Mouse (Mus musculus) CH12.LX (cell line): ENCODE results near the gene Isoc2a. TPM values are rescaled to one million over a fixed set of nuclear protein-coding genes. Genes with fewer than 3 reads are reported as not detected.

Experiments used
- DNase-seq: peaks from one replicate; pipeline ENCODE4 v3.0.0-alpha.2; 2013; ENCODE audit errors: extremely low read depth
- H3K27ac ChIP-seq: 2 replicates; pipeline ENCODE4 v1.5.1; 2012; ENCODE audit warnings: low read depth, mild to moderate bottlenecking, control low read depth, moderate library complexity; ENCODE audit not compliant: insufficient read depth
- H3K27me3 ChIP-seq: replicated peaks from 2 replicates; pipeline ENCODE3; 2012; ENCODE audit warnings: inconsistent platforms
- H3K36me3 ChIP-seq, 2 experiments: replicated peaks in 1 of 2; 2 replicates each; pipeline versions ENCODE3 to v1.6.1; 2012; ENCODE audit warnings: inconsistent platforms in 1 of 2, low read length in 1 of 2, mild to moderate bottlenecking in 1 of 2, mixed read lengths in 1 of 2, moderate library complexity in 1 of 2; ENCODE audit not compliant: control insufficient read depth in 1 of 2, insufficient read depth in 1 of 2
- H3K4me1 ChIP-seq, 2 experiments: 2 replicates each; pipeline ENCODE4 v1.6.1; 2012; ENCODE audit warnings: inconsistent platforms in 1 of 2, moderate library complexity in 1 of 2; ENCODE audit not compliant: insufficient read depth in 2 of 2, control insufficient read depth in 1 of 2
- H3K4me2 ChIP-seq: 2 replicates; pipeline ENCODE4 v1.6.1; 2012; ENCODE audit warnings: low read depth, mild to moderate bottlenecking, control low read depth; ENCODE audit not compliant: poor library complexity, insufficient read depth, severe bottlenecking
- H3K4me3 ChIP-seq, 3 experiments: fragments of 150-350 bp in 1 of 3; sonication (generic) in 1 of 3; replicated peaks in 1 of 3; 2 replicates each; pipeline versions ENCODE3 to v1.5.1; 2011 to 2012; ENCODE audit warnings: low read depth in 2 of 3, low read length in 2 of 3, mild to moderate bottlenecking in 2 of 3, moderate library complexity in 2 of 3, control low read depth in 1 of 3, improper control_type of control experiment in 1 of 3, inconsistent platforms in 1 of 3, mixed read lengths in 1 of 3; ENCODE audit not compliant: poor library complexity in 1 of 3
- H3K79me2 ChIP-seq: replicated peaks from 2 replicates; pipeline ENCODE4 v1.6.1; 2012; ENCODE audit warnings: mild to moderate bottlenecking, moderate library complexity; ENCODE audit not compliant: control insufficient read depth, poor library complexity, insufficient read depth, severe bottlenecking; ENCODE audit errors: extremely low read depth
- H3K9ac ChIP-seq: 2 replicates; pipeline ENCODE4 v1.6.1; 2012; ENCODE audit warnings: low read depth, mild to moderate bottlenecking, control low read depth, moderate library complexity; ENCODE audit not compliant: insufficient read depth
- H3K9me3 ChIP-seq: replicated peaks from 2 replicates; pipeline ENCODE3; 2012; ENCODE audit warnings: low read length, inconsistent platforms, mixed read lengths
- BHLHE40 ChIP-seq: IDR thresholded peaks from 2 replicates; pipeline ENCODE4 v1.6.1; 2011; ENCODE audit warnings: mild to moderate bottlenecking, low read depth, low read length, improper control_type of control experiment
- CHD1 ChIP-seq: IDR thresholded peaks from 2 replicates; pipeline ENCODE4 v1.6.1; 2012; ENCODE audit warnings: low read depth, low read length, improper control_type of control experiment, inconsistent platforms
- CHD2 ChIP-seq: IDR thresholded peaks from 2 replicates; pipeline ENCODE4 v1.6.1; 2011; ENCODE audit warnings: low read length, improper control_type of control experiment
- CTCF ChIP-seq, 2 experiments: IDR thresholded peaks in 1 of 2; conservative IDR thresholded peaks in 1 of 2; 2 replicates each; pipeline ENCODE4 v1.5.1; 2011 to 2012; ENCODE audit warnings: low read depth in 2 of 2, low read length in 2 of 2, improper control_type of control experiment in 1 of 2, inconsistent platforms in 1 of 2, mild to moderate bottlenecking in 1 of 2, moderate library complexity in 1 of 2
- ELF1 ChIP-seq: IDR thresholded peaks from 2 replicates; pipeline ENCODE4 v1.6.1; 2014; ENCODE audit warnings: low read depth, mild to moderate bottlenecking, inconsistent platforms, low read length, improper control_type of control experiment
- GABPA ChIP-seq: IDR thresholded peaks from 2 replicates; pipeline ENCODE4 v1.6.1; 2012; ENCODE audit warnings: low read depth, low read length, improper control_type of control experiment, inconsistent platforms; ENCODE audit not compliant: insufficient replicate concordance
- IRF4 ChIP-seq: IDR thresholded peaks from 2 replicates; pipeline ENCODE4 v1.6.1; 2014; ENCODE audit warnings: low read depth, mild to moderate bottlenecking, inconsistent platforms, low read length, improper control_type of control experiment
- JUND ChIP-seq: conservative IDR thresholded peaks from 2 replicates; pipeline ENCODE4 v1.6.1; 2011; ENCODE audit warnings: low read depth, low read length, improper control_type of control experiment
- MAX ChIP-seq: IDR thresholded peaks from 2 replicates; pipeline ENCODE4 v1.6.1; 2011; ENCODE audit warnings: low read length, improper control_type of control experiment
- MXI1 ChIP-seq: IDR thresholded peaks from 2 replicates; pipeline ENCODE4 v1.6.1; 2011; ENCODE audit warnings: mild to moderate bottlenecking, low read depth, low read length, improper control_type of control experiment
- MYC ChIP-seq: IDR thresholded peaks from 2 replicates; pipeline ENCODE4 v1.6.1; 2011; ENCODE audit warnings: low read depth, mild to moderate bottlenecking, improper control_type of control experiment, low read length
- NELFE ChIP-seq: IDR thresholded peaks from 2 replicates; pipeline ENCODE4 v1.6.1; 2011; ENCODE audit warnings: low read depth, low read length, improper control_type of control experiment
- POLR2A ChIP-seq: IDR thresholded peaks from 2 replicates; pipeline ENCODE4 v1.6.1; 2011; ENCODE audit warnings: low read depth, mild to moderate bottlenecking, improper control_type of control experiment, low read length
- POLR2AphosphoS2 ChIP-seq: IDR thresholded peaks from 2 replicates; pipeline ENCODE4 v1.6.1; 2011; ENCODE audit warnings: low read depth, low read length, improper control_type of control experiment
- RAD21 ChIP-seq: IDR thresholded peaks from 2 replicates; pipeline ENCODE4 v1.6.1; 2011; ENCODE audit warnings: low read depth, mild to moderate bottlenecking, low read length, improper control_type of control experiment, moderate library complexity
- SIN3A ChIP-seq: IDR thresholded peaks from 2 replicates; pipeline ENCODE4 v1.6.1; 2012; ENCODE audit warnings: low read length, improper control_type of control experiment, inconsistent platforms
- SMC3 ChIP-seq: IDR thresholded peaks from 2 replicates; pipeline ENCODE4 v1.6.1; 2011; ENCODE audit warnings: low read depth, low read length, improper control_type of control experiment
- TCF12 ChIP-seq: IDR thresholded peaks from 2 replicates; pipeline ENCODE4 v1.6.1; 2014; ENCODE audit warnings: low read depth, mild to moderate bottlenecking, inconsistent platforms, low read length, improper control_type of control experiment
- UBTF ChIP-seq: IDR thresholded peaks from 2 replicates; pipeline ENCODE4 v1.6.1; 2012; ENCODE audit warnings: low read depth, mild to moderate bottlenecking, inconsistent platforms, low read length, improper control_type of control experiment, moderate library complexity
- USF2 ChIP-seq: conservative IDR thresholded peaks from 2 replicates; pipeline ENCODE4 v1.6.1; 2011; ENCODE audit warnings: low read depth, low read length, improper control_type of control experiment
- ZC3H11A ChIP-seq: IDR thresholded peaks from 2 replicates; pipeline ENCODE4 v1.6.1; 2012; ENCODE audit warnings: low read depth, mild to moderate bottlenecking, inconsistent platforms, low read length, improper control_type of control experiment
- dilution Hi-C: fragments of 300-500 bp; cut with MboI; formaldehyde crosslinking; loops from 2 replicates; pipeline ENCODE4 v1.14.3; 2020; ENCODE audit warnings: low sequenced_read_pairs; ENCODE audit not compliant: extremely low pct_unique_long_range_greater_than_20kb, extremely low pct_ligation_motif_present
- in situ Hi-C: fragments of 300-500 bp; cut with MboI; formaldehyde crosslinking; loops from 3 replicates; pipeline ENCODE4 v1.14.3; 2019; ENCODE audit warnings: low sequenced_read_pairs, low pct_ligation_motif_present, low pct_unique_long_range_greater_than_20kb, mixed read lengths
- polyA plus RNA-seq: library from polyadenylated mRNA; unstranded; fragments of >175 nt; gene quantifications from 2 replicates; pipeline ENCODE4 v1.2.1, GENCODE M21; 2012; ENCODE audit warnings: low read depth; ENCODE audit not compliant: insufficient read length
- total RNA-seq, 2 experiments: library from RNA; depleted of rRNA; stranded (reverse); fragments of 300-350 nt in 1 of 2; fragments of >200 nt in 1 of 2; gene quantifications; 2 replicates each; pipeline ENCODE4 v1.2.3; 2012 to 2014

Isoc2a gene
- total and polyA plus RNA-seq, 3 experiments = 8.4 to 15.4 (median 12.9) TPM

DNA sequence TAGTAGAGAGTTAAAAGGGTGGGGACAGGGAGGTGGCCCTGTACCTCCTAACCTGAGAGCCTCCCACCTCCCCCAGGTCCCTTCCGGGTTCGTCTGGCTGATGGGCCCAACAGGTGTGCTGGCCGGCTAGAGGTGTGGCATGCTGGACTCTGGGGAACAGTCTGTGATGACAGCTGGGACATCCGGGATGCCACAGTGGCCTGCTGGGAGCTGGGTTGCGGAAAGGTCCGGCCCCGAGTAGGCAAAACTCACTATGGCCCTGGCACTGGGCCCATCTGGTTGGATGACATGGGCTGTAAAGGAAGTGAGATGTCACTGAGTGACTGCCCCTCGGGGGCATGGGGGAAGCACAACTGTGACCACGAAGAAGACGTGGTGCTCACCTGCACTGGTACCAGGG, 59.9 kb downstream of the Isoc2a start:
- TF ChIP-seq CHD1 (no peak), GABPA (no peak), ELF1 (peak; percentile 33; the same call in 1 of the 2 replicates)
- Histone ChIP-seq H3K79me2 (no peaks in the 10 kb centered on the region), H3K4me1 (peaks cover 6 to 38% of the 10 kb centered on the region in 2 experiments), H3K36me3 (peaks cover 0 to 2% of the 10 kb centered on the region in 2 experiments), H3K4me2 (no peak overlapping the region), H3K27ac (no peak overlapping the region), H3K9ac (no peak overlapping the region), H3K27me3 (no peaks in the 10 kb centered on the region), H3K9me3 (peaks cover 5% of the 10 kb centered on the region), H3K4me3 (peak overlapping the region in 1 of 3 experiments; percentile 14)
- in situ Hi-C loops (no loop called here), dilution Hi-C loops (no loop called here)
- peak; percentile 31 for DNase-seq

DNA sequence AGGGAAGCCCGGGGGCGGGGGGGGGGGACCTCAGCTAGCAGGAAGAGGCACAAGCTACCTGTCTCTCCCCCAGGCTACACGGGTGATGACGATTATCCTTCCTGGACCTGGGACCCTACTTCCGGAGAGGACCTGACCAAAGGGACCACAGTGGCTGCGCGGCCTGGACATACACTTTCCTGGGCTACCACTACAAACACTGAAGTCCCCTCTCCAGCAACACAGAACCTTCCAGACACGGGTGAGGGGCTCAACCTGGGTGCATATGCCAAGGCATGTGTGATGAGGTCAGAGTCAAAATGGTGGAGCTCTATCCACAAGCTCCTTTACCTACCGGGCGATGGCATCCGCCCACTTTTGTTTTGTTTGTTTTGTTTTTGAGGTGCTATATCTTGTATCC, 60.4 kb downstream of the Isoc2a start:
- Histone ChIP-seq H3K4me1 (peaks cover 6 to 35% of the 10 kb centered on the region in 2 experiments), H3K27ac (no peak overlapping the region), H3K4me2 (no peak overlapping the region), H3K27me3 (no peaks in the 10 kb centered on the region), H3K79me2 (no peaks in the 10 kb centered on the region), H3K4me3 (peak overlapping the region in 1 of 3 experiments; percentile 14), H3K36me3 (peaks cover 0 to 2% of the 10 kb centered on the region in 2 experiments), H3K9me3 (peaks cover 5% of the 10 kb centered on the region), H3K9ac (no peak overlapping the region)
- dilution Hi-C loops (no loop called here), in situ Hi-C loops (no loop called here)
- TF ChIP-seq CHD1 (no peak), USF2 (no peak), JUND (no peak), BHLHE40 (no peak), POLR2AphosphoS2 (no peak), POLR2A (no peak), RAD21 (no peak), UBTF (no peak), TCF12 (no peak), ELF1 (no peak), CHD2 (no peak), ZC3H11A (no peak), SIN3A (no peak)
- no peak for DNase-seq

DNA sequence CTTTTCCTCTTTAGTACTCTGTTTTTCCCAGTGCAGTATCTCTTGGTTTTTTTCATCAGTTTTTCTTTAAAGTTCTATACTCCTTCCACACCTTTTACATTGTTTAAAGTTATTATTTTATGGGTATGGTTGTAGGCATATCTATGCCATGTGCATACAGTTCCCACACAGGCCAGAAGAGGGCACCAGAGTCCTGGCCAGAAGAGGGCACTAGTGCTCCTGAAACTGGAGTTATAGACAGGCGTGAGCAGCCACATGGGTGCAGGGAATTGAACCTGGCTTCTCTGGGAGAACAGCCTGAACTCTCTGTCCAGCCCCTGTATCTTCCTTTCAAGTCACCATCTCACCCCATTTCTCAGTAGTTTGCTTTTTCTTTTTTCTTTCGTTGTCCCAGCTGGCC, 61.5 kb downstream of the Isoc2a start:
- Histone ChIP-seq H3K27me3 (no peaks in the 10 kb centered on the region), H3K79me2 (no peaks in the 10 kb centered on the region), H3K4me3 (no peak overlapping the region), H3K4me2 (no peak overlapping the region), H3K27ac (no peak overlapping the region), H3K4me1 (peaks cover 6 to 31% of the 10 kb centered on the region in 2 experiments), H3K9ac (no peak overlapping the region), H3K36me3 (peaks cover 0 to 2% of the 10 kb centered on the region in 2 experiments), H3K9me3 (peaks cover 5% of the 10 kb centered on the region)
- DNase-seq = peak; percentile 73
- in situ Hi-C loops (no loop called here), dilution Hi-C loops (no loop called here)
- TF ChIP-seq JUND = peak; percentile 42; the same call in 1 of the 2 replicates
- TF ChIP-seq CTCF (conservative IDR thresholded peaks at IDR 0.05 in 1 of 2, IDR thresholded peaks at IDR 0.05 in 1 of 2; ENCODE audit: low read depth in 2 of 2, low read length in 2 of 2) = peak; percentile 93 to 99
- TF ChIP-seq MXI1 = no peak
- no peak for TF ChIP-seq POLR2AphosphoS2
- peak; percentile 35; the same call in 1 of the 2 replicates for TF ChIP-seq IRF4
- TF ChIP-seq GABPA = no peak
- TF ChIP-seq NELFE = peak; percentile 38; the same call in 1 of the 2 replicates
- TF ChIP-seq SMC3 = peak; percentile 62
- TF ChIP-seq RAD21 = peak; percentile 64
- TF ChIP-seq MYC = peak; percentile 92
- peak; percentile 54; the same call in 1 of the 2 replicates for TF ChIP-seq MAX
